Comparison of ENCODE assay signal across 30 mouse cellular contexts in genomic region chr3:134162288-134162687, GRCm38 (mm10).
"Had no signal": no experiment of that assay in that cellular context is flagged by ENCODE, and none has a peak within 500 bp of the region (broad histone marks: within the 10 kb centered on the region; RNA-seq: fewer than 3 reads in every experiment).

No protein-coding gene starts in this region.

- H3K4me3 ChIP-seq: heart, embryonic 12.5 days; heart, embryonic 13.5 days; heart, embryonic 15.5 days; hindbrain, embryonic 10.5 days; hindbrain, embryonic 12.5 days; hindbrain, embryonic 13.5 days; hindbrain, embryonic 15.5 days; intestine, embryonic 15.5 days; kidney, embryonic 15.5 days; layer of hippocampus, adult 2 months; left cerebral cortex, adult 2 months had no signal

- H3K27me3 ChIP-seq: heart, embryonic 12.5 days; heart, embryonic 13.5 days; heart, embryonic 15.5 days; hindbrain, embryonic 12.5 days; hindbrain, embryonic 13.5 days; hindbrain, embryonic 15.5 days; intestine, embryonic 15.5 days; kidney, embryonic 15.5 days had no signal

- H3K27ac ChIP-seq: heart, embryonic 13.5 days; heart, embryonic 15.5 days; hindbrain, embryonic 10.5 days; hindbrain, embryonic 12.5 days; hindbrain, embryonic 13.5 days; hindbrain, embryonic 14.5 days; hindbrain, embryonic 15.5 days; hindbrain, postnatal 0 days; intestine, embryonic 15.5 days; kidney, embryonic 15.5 days; kidney, postnatal 0 days; layer of hippocampus, adult 2 months; left cerebral cortex, adult 2 months had no signal

- H3K36me3 ChIP-seq: heart, embryonic 12.5 days; heart, embryonic 13.5 days; heart, embryonic 15.5 days; hindbrain, embryonic 10.5 days; hindbrain, embryonic 12.5 days; hindbrain, embryonic 13.5 days; hindbrain, embryonic 15.5 days; intestine, embryonic 15.5 days; kidney, embryonic 15.5 days had no signal

- H3K9ac ChIP-seq: heart, embryonic 12.5 days; heart, embryonic 13.5 days; heart, embryonic 15.5 days; hindbrain, embryonic 12.5 days; hindbrain, embryonic 13.5 days; hindbrain, embryonic 14.5 days; hindbrain, embryonic 15.5 days; intestine, embryonic 15.5 days; kidney, embryonic 15.5 days had no signal

- DNase-seq: heart, postnatal 10 days; heart, postnatal 14 days; heart, postnatal 36 days; heart, postnatal 4 days; kidney, adult 11 months; kidney, adult 18-20 months; kidney, adult 2 months; kidney, adult 8-10 months; kidney, adult 9 months; kidney, postnatal 10 days; kidney, postnatal 14 days; kidney, postnatal 25 days; kidney, postnatal 36 days; kidney, postnatal 4 days; layer of hippocampus, adult 9-11 months; layer of hippocampus, postnatal 36 days had no signal

- H3K4me1 ChIP-seq: heart, embryonic 12.5 days; heart, embryonic 13.5 days; heart, embryonic 15.5 days; hindbrain, embryonic 10.5 days; hindbrain, embryonic 12.5 days; hindbrain, embryonic 13.5 days; hindbrain, embryonic 15.5 days; intestine, embryonic 15.5 days; kidney, embryonic 15.5 days had no signal
